Mouse (Mus musculus) hindbrain, embryonic 13.5 days (tissue): ENCODE measurements at regions not wholly inside any gene's neighbourhood (a gene's known extent, or its start where the extent isn't known, plus 50 kb on each side); places are given as distances from the start of the nearest gene placed in this dataset.
"Not testable (repeated sequence)": the region's sequence is repeated elsewhere in the genome, so short reads cannot be mapped to it uniquely, and the experiment has no call there.

Source experiments
- ATAC-seq: fragments of 200-750 bp; cut with Nextera tagmentation; 2 replicates; pipeline ENCODE4 v1.8.0; 2017; ENCODE audit warnings: moderate TSS enrichment; ENCODE audit not compliant: low FRiP score
- H3K27ac ChIP-seq: fragments of 300-500 bp; sonication (generic); 2 replicates; pipeline ENCODE4 v1.5.1; 2015; ENCODE audit warnings: inconsistent platforms, mild to moderate bottlenecking, moderate library complexity
- H3K27me3 ChIP-seq: fragments of 300-500 bp; sonication (generic); 2 replicates; pipeline ENCODE4 v1.6.1; 2015; ENCODE audit warnings: mild to moderate bottlenecking, inconsistent platforms
- H3K36me3 ChIP-seq: fragments of 300-500 bp; sonication (generic); 2 replicates; pipeline ENCODE4 v1.6.1; 2015; ENCODE audit warnings: mild to moderate bottlenecking, inconsistent platforms
- H3K4me1 ChIP-seq: fragments of 300-500 bp; sonication (generic); replicated peaks from 2 replicates; pipeline ENCODE4 v1.6.1; 2015; ENCODE audit warnings: inconsistent platforms
- H3K4me2 ChIP-seq: fragments of 300-500 bp; sonication (generic); 2 replicates; pipeline ENCODE4 v1.6.1; 2015; ENCODE audit warnings: inconsistent platforms, mild to moderate bottlenecking, moderate library complexity
- H3K4me3 ChIP-seq: fragments of 300-500 bp; sonication (generic); 2 replicates; pipeline ENCODE4 v1.5.1; 2015; ENCODE audit warnings: mild to moderate bottlenecking, inconsistent platforms
- H3K9ac ChIP-seq: fragments of 300-500 bp; sonication (generic); 2 replicates; pipeline ENCODE4 v1.6.1; 2015; ENCODE audit warnings: mild to moderate bottlenecking, inconsistent platforms
- H3K9me3 ChIP-seq: fragments of 300-500 bp; sonication (generic); 2 replicates; pipeline ENCODE4 v1.6.1; 2016; ENCODE audit warnings: inconsistent platforms
- WGBS: fragments of 180-500 bp; shearing (Covaris S2); methylation state at CpG from one replicate; pipeline ENCODE4 v1.1.7; 2015; 5-methylcytosine and 5-hydroxymethylcytosine counted together

- WGBS: 21% methylated on average over 2 of the region's 2 CpGs
- no peaks in the 10 kb centered on the region for H3K27me3 ChIP-seq
- H3K4me3 ChIP-seq: no peak overlapping the region
- H3K4me2 ChIP-seq: peak overlapping the region; percentile 43; the same call in 1 of the 2 replicates
- peak overlapping the region; percentile 83 for H3K27ac ChIP-seq
- peak; percentile 71 for ATAC-seq
- peaks cover 12% of the 10 kb centered on the region for H3K4me1 ChIP-seq
- H3K9ac ChIP-seq: no peak overlapping the region
- no peaks in the 10 kb centered on the region for H3K36me3 ChIP-seq
- no peaks in the 10 kb centered on the region for H3K9me3 ChIP-seq
Observed at GRCm38 (mm10) chr4:23636929-23637235, 859.4 kb upstream of the Mms22l start.

GRCm38 (mm10) chr4:23656671-23657070 lies 839.6 kb upstream of the Mms22l start:
- 86% methylated on average over 5 of the region's 5 CpGs for WGBS
- H3K4me1 ChIP-seq, H3K9me3 ChIP-seq, H3K4me2 ChIP-seq, H3K4me3 ChIP-seq, ATAC-seq, H3K27me3 ChIP-seq, H3K9ac ChIP-seq, H3K36me3 ChIP-seq, H3K27ac ChIP-seq: not testable (repeated sequence)

GRCm38 (mm10) chr4:23668896-23669295 lies 827.4 kb upstream of the Mms22l start:
- H3K9ac ChIP-seq: no peak overlapping the region
- H3K4me2 ChIP-seq: no peak overlapping the region
- H3K27ac ChIP-seq: no peak overlapping the region
- no peaks in the 10 kb centered on the region for H3K36me3 ChIP-seq
- WGBS: 90% methylated on average over 2 of the region's 2 CpGs
- H3K4me3 ChIP-seq: no peak overlapping the region
- no peaks in the 10 kb centered on the region for H3K9me3 ChIP-seq
- H3K27me3 ChIP-seq: no peaks in the 10 kb centered on the region
- H3K4me1 ChIP-seq: no peaks in the 10 kb centered on the region
- ATAC-seq: no peak; the same call in 1 of the 2 replicates

- no peak overlapping the region for H3K4me2 ChIP-seq
- no peak overlapping the region for H3K4me3 ChIP-seq
- H3K27ac ChIP-seq: no peak overlapping the region
- H3K9ac ChIP-seq: no peak overlapping the region
- H3K9me3 ChIP-seq: no peaks in the 10 kb centered on the region
- no peaks in the 10 kb centered on the region for H3K27me3 ChIP-seq
- no peaks in the 10 kb centered on the region for H3K4me1 ChIP-seq
- no peak for ATAC-seq
- no peaks in the 10 kb centered on the region for H3K36me3 ChIP-seq
Observed at GRCm38 (mm10) chr4:23703626-23704025, 792.6 kb upstream of the Mms22l start.

GRCm38 (mm10) chr4:23710716-23711115 lies 785.5 kb upstream of the Mms22l start:
- Histone ChIP-seq H3K4me1 (no peaks in the 10 kb centered on the region), H3K27me3 (no peaks in the 10 kb centered on the region), H3K9ac (no peak overlapping the region), H3K4me2 (no peak overlapping the region), H3K4me3 (no peak overlapping the region), H3K36me3 (no peaks in the 10 kb centered on the region), H3K27ac (no peak overlapping the region), H3K9me3 (no peaks in the 10 kb centered on the region)
- 86% methylated on average over 2 of the region's 2 CpGs for WGBS
- no peak for ATAC-seq

- Histone ChIP-seq H3K9ac (no peak overlapping the region), H3K4me3 (no peak overlapping the region), H3K4me1 (no peaks in the 10 kb centered on the region), H3K36me3 (no peaks in the 10 kb centered on the region), H3K9me3 (no peaks in the 10 kb centered on the region), H3K27me3 (no peaks in the 10 kb centered on the region), H3K27ac (no peak overlapping the region), H3K4me2 (no peak overlapping the region)
- WGBS: 84% methylated on average over 8 of the region's 8 CpGs
- no peak for ATAC-seq
Observed at GRCm38 (mm10) chr4:23713781-23714415, 782.4 kb upstream of the Mms22l start.

- no peak overlapping the region for H3K27ac ChIP-seq
- H3K27me3 ChIP-seq: no peaks in the 10 kb centered on the region
- H3K4me3 ChIP-seq: no peak overlapping the region
- ATAC-seq: no peak
- no peaks in the 10 kb centered on the region for H3K9me3 ChIP-seq
- H3K9ac ChIP-seq: no peak overlapping the region
- no peaks in the 10 kb centered on the region for H3K36me3 ChIP-seq
- H3K4me2 ChIP-seq: no peak overlapping the region
- no peaks in the 10 kb centered on the region for H3K4me1 ChIP-seq
- WGBS: 58% methylated on average over 2 of the region's 2 CpGs
Observed at GRCm38 (mm10) chr4:23727846-23728245, 768.4 kb upstream of the Mms22l start.

GRCm38 (mm10) chr4:23732471-23732870 lies 763.8 kb upstream of the Mms22l start:
- no peak for ATAC-seq
- WGBS: 39% methylated on average over 4 of the region's 4 CpGs

GRCm38 (mm10) chr4:23744079-23744478 lies 752.2 kb upstream of the Mms22l start:
- WGBS: 50% methylated on average over 7 of the region's 7 CpGs

More at GRCm38 (mm10) chr4:23732471-23732870, 763.8 kb upstream of the Mms22l start:
- Histone ChIP-seq H3K9ac (no peak overlapping the region), H3K27me3 (no peaks in the 10 kb centered on the region), H3K4me2 (no peak overlapping the region), H3K9me3 (no peaks in the 10 kb centered on the region), H3K36me3 (no peaks in the 10 kb centered on the region), H3K27ac (no peak overlapping the region), H3K4me1 (no peaks in the 10 kb centered on the region), H3K4me3 (no peak overlapping the region)

GRCm38 (mm10) chr4:23758005-23758404 lies 738.2 kb upstream of the Mms22l start:
- Histone ChIP-seq H3K4me3 (no peak overlapping the region), H3K9me3 (peaks cover 4% of the 10 kb centered on the region; the same call in 1 of the 2 replicates), H3K9ac (no peak overlapping the region), H3K27me3 (no peaks in the 10 kb centered on the region), H3K36me3 (no peaks in the 10 kb centered on the region), H3K27ac (no peak overlapping the region), H3K4me2 (no peak overlapping the region), H3K4me1 (peaks cover 10% of the 10 kb centered on the region; the same call in 1 of the 2 replicates)
- ATAC-seq: no peak

More at GRCm38 (mm10) chr4:23744079-23744478, 752.2 kb upstream of the Mms22l start:
- H3K4me3 ChIP-seq: no peak overlapping the region
- no peaks in the 10 kb centered on the region for H3K36me3 ChIP-seq
- no peaks in the 10 kb centered on the region for H3K4me1 ChIP-seq
- H3K9me3 ChIP-seq: no peaks in the 10 kb centered on the region
- ATAC-seq: peak; percentile 54; the same call in 1 of the 2 replicates
- H3K9ac ChIP-seq: no peak overlapping the region
- H3K27ac ChIP-seq: no peak overlapping the region
- no peak overlapping the region for H3K4me2 ChIP-seq
- no peaks in the 10 kb centered on the region for H3K27me3 ChIP-seq

- H3K4me3 ChIP-seq: no peak overlapping the region
- 0 out of 2 replicates have a peak overlapping the region, but pooled peaks have one; percentile 3 for H3K27ac ChIP-seq
- H3K9me3 ChIP-seq: no peaks in the 10 kb centered on the region
- peak; percentile 95 for ATAC-seq
- no peaks in the 10 kb centered on the region for H3K36me3 ChIP-seq
- H3K4me2 ChIP-seq: no peak overlapping the region
- WGBS: 9% methylated on average over 4 of the region's 4 CpGs
- no peak overlapping the region for H3K9ac ChIP-seq
- peaks cover 5% of the 10 kb centered on the region; the same call in 1 of the 2 replicates for H3K4me1 ChIP-seq
- H3K27me3 ChIP-seq: no peaks in the 10 kb centered on the region
Observed at GRCm38 (mm10) chr4:23787417-23788204, 708.6 kb upstream of the Mms22l start.

GRCm38 (mm10) chr4:23823516-23823915 lies 672.7 kb upstream of the Mms22l start:
- 87% methylated on average over 2 of the region's 2 CpGs for WGBS
- ATAC-seq: no peak

GRCm38 (mm10) chr4:23826885-23827284 lies 669.4 kb upstream of the Mms22l start:
- H3K4me1 ChIP-seq: no peaks in the 10 kb centered on the region
- no peaks in the 10 kb centered on the region for H3K36me3 ChIP-seq
- 1% methylated on average over 2 of the region's 2 CpGs for WGBS
- no peak overlapping the region for H3K4me3 ChIP-seq
- peak; percentile 68; the same call in 1 of the 2 replicates for ATAC-seq
- H3K9me3 ChIP-seq: no peaks in the 10 kb centered on the region
- no peak overlapping the region for H3K4me2 ChIP-seq
- H3K27ac ChIP-seq: no peak overlapping the region
- no peak overlapping the region for H3K9ac ChIP-seq
- no peaks in the 10 kb centered on the region for H3K27me3 ChIP-seq

More at GRCm38 (mm10) chr4:23823516-23823915, 672.7 kb upstream of the Mms22l start:
- Histone ChIP-seq H3K27ac (no peak overlapping the region), H3K4me3 (no peak overlapping the region), H3K4me1 (no peaks in the 10 kb centered on the region), H3K9me3 (no peaks in the 10 kb centered on the region), H3K36me3 (no peaks in the 10 kb centered on the region), H3K9ac (no peak overlapping the region), H3K27me3 (no peaks in the 10 kb centered on the region), H3K4me2 (no peak overlapping the region)
